Mouse (Mus musculus): ENCODE data around the gene Jtb. TPM values are rescaled to one million over a fixed set of nuclear protein-coding genes. Genes with fewer than 3 reads are reported as not detected.

The Jtb gene
- polyA plus RNA-seq, 1 experiment from 2014 or later, result 112 TPM

- 91% methylated on average over 9 of the region's 9 CpGs for WGBS
- H3K4me1 ChIP-seq (ENCODE audit: control insufficient read depth, insufficient read depth, low read length), result no peaks in the 10 kb centered on the region
- peaks cover 15% of the 10 kb centered on the region for H3K36me3 ChIP-seq (ENCODE audit: control insufficient read depth, insufficient read depth, low read length)
- H3K4me2 ChIP-seq, result no peak overlapping the region
- H3K27me3 ChIP-seq (ENCODE audit: control insufficient read depth, insufficient read depth, low read length), result no peaks in the 10 kb centered on the region
- H3K4me3 ChIP-seq (ENCODE audit: low read depth, low read length), result no peak overlapping the region
- no peaks in the 10 kb centered on the region for H3K9me3 ChIP-seq (ENCODE audit: control insufficient read depth, low read length)
- H3K27ac ChIP-seq (ENCODE audit: low read depth, low read length), result no peak overlapping the region
- ATAC-seq (ENCODE audit: low FRiP score) (no peak), DNase-seq (ENCODE audit: low spot score, missing footprints) (no peak)
- H3K9ac ChIP-seq (ENCODE audit: low read length), result no peak overlapping the region
Observed at GRCm38 (mm10) chr3:90277793-90278192, 46.4 kb downstream of the Jtb start.

GRCm38 (mm10) chr3:90278211-90278610 lies 46.8 kb downstream of the Jtb start:
- Histone ChIP-seq H3K9ac (ENCODE audit: low read length) (no peak overlapping the region), H3K36me3 (ENCODE audit: control insufficient read depth, insufficient read depth, low read length) (peaks cover 13% of the 10 kb centered on the region), H3K4me2 (no peak overlapping the region), H3K27ac (ENCODE audit: low read depth, low read length) (no peak overlapping the region), H3K9me3 (ENCODE audit: control insufficient read depth, low read length) (no peaks in the 10 kb centered on the region), H3K4me1 (ENCODE audit: control insufficient read depth, insufficient read depth, low read length) (no peaks in the 10 kb centered on the region), H3K27me3 (ENCODE audit: control insufficient read depth, insufficient read depth, low read length) (no peaks in the 10 kb centered on the region), H3K4me3 (ENCODE audit: low read depth, low read length) (no peak overlapping the region)
- 97% methylated on average over 10 of the region's 10 CpGs for WGBS
- no peak for DNase-seq (ENCODE audit: low spot score, missing footprints)
- no peak for ATAC-seq (ENCODE audit: low FRiP score)

GRCm38 (mm10) chr3:90279216-90279615 lies 47.8 kb downstream of the Jtb start:
- no peak overlapping the region for H3K9ac ChIP-seq (ENCODE audit: low read length)
- H3K27me3 ChIP-seq (ENCODE audit: control insufficient read depth, insufficient read depth, low read length), result no peaks in the 10 kb centered on the region
- no peak for ATAC-seq (ENCODE audit: low FRiP score)
- H3K4me1 ChIP-seq (ENCODE audit: control insufficient read depth, insufficient read depth, low read length), result no peaks in the 10 kb centered on the region
- WGBS, result 92% methylated on average over 9 of the region's 9 CpGs
- no peak overlapping the region for H3K4me2 ChIP-seq
- H3K36me3 ChIP-seq (ENCODE audit: control insufficient read depth, insufficient read depth, low read length), result peaks cover 11% of the 10 kb centered on the region
- no peak for DNase-seq (ENCODE audit: low spot score, missing footprints)
- no peaks in the 10 kb centered on the region for H3K9me3 ChIP-seq (ENCODE audit: control insufficient read depth, low read length)
- H3K4me3 ChIP-seq (ENCODE audit: low read depth, low read length), result no peak overlapping the region
- no peak overlapping the region for H3K27ac ChIP-seq (ENCODE audit: low read depth, low read length)

- WGBS, result 92% methylated on average over 7 of the region's 7 CpGs
- DNase-seq (ENCODE audit: low spot score, missing footprints), result no peak
- no peak for ATAC-seq (ENCODE audit: low FRiP score)
- peaks cover 11% of the 10 kb centered on the region for H3K36me3 ChIP-seq (ENCODE audit: control insufficient read depth, insufficient read depth, low read length)
- no peaks in the 10 kb centered on the region for H3K4me1 ChIP-seq (ENCODE audit: control insufficient read depth, insufficient read depth, low read length)
- no peak overlapping the region for H3K27ac ChIP-seq (ENCODE audit: low read depth, low read length)
- H3K4me2 ChIP-seq, result no peak overlapping the region
- H3K27me3 ChIP-seq (ENCODE audit: control insufficient read depth, insufficient read depth, low read length), result no peaks in the 10 kb centered on the region
- no peaks in the 10 kb centered on the region for H3K9me3 ChIP-seq (ENCODE audit: control insufficient read depth, low read length)
- H3K4me3 ChIP-seq (ENCODE audit: low read depth, low read length), result no peak overlapping the region
- H3K9ac ChIP-seq (ENCODE audit: low read length), result no peak overlapping the region
Observed at GRCm38 (mm10) chr3:90279743-90280142, 48.3 kb downstream of the Jtb start.

GRCm38 (mm10) chr3:90280708-90281107 lies 49.3 kb downstream of the Jtb start:
- no peaks in the 10 kb centered on the region for H3K27me3 ChIP-seq (ENCODE audit: control insufficient read depth, insufficient read depth, low read length)
- ATAC-seq (ENCODE audit: low FRiP score) (no peak), DNase-seq (ENCODE audit: low spot score, missing footprints) (no peak)
- no peaks in the 10 kb centered on the region for H3K4me1 ChIP-seq (ENCODE audit: control insufficient read depth, insufficient read depth, low read length)
- H3K9me3 ChIP-seq (ENCODE audit: control insufficient read depth, low read length), result no peaks in the 10 kb centered on the region
- no peak overlapping the region for H3K27ac ChIP-seq (ENCODE audit: low read depth, low read length)
- peaks cover 11% of the 10 kb centered on the region for H3K36me3 ChIP-seq (ENCODE audit: control insufficient read depth, insufficient read depth, low read length)
- WGBS, result 95% methylated on average over 9 of the region's 9 CpGs
- H3K4me3 ChIP-seq (ENCODE audit: low read depth, low read length), result no peak overlapping the region
- no peak overlapping the region for H3K4me2 ChIP-seq
- no peak overlapping the region for H3K9ac ChIP-seq (ENCODE audit: low read length)

GRCm38 (mm10) chr3:90284150-90284549 lies 52.8 kb downstream of the Jtb start:
- 91% methylated on average over 2 of the region's 2 CpGs for WGBS

More at GRCm38 (mm10) chr3:90284150-90284549, 52.8 kb downstream of the Jtb start:
- H3K27me3 ChIP-seq (ENCODE audit: control insufficient read depth, insufficient read depth, low read length), result no peaks in the 10 kb centered on the region
- ATAC-seq (ENCODE audit: low FRiP score) (no peak), DNase-seq (ENCODE audit: low spot score, missing footprints) (no peak)
- H3K9me3 ChIP-seq (ENCODE audit: control insufficient read depth, low read length), result no peaks in the 10 kb centered on the region
- peaks cover 4% of the 10 kb centered on the region; the same call in 1 of the 2 replicates for H3K36me3 ChIP-seq (ENCODE audit: control insufficient read depth, insufficient read depth, low read length)
- no peak overlapping the region for H3K4me3 ChIP-seq (ENCODE audit: low read depth, low read length)
- no peak overlapping the region for H3K4me2 ChIP-seq
- H3K9ac ChIP-seq (ENCODE audit: low read length), result no peak overlapping the region
- no peak overlapping the region for H3K27ac ChIP-seq (ENCODE audit: low read depth, low read length)
- H3K4me1 ChIP-seq (ENCODE audit: control insufficient read depth, insufficient read depth, low read length), result no peaks in the 10 kb centered on the region

Small RNA genes lying within 50 kb of the gene (microRNA-seq; reads per million reads assigned to microRNA genes)
- not detected for gene Mir7012

Other genes with a start within 250 kb of the Jtb start
- 173 and 176 TPM in 2 replicates for gene Hax1, start 232.8 kb upstream of the Jtb start, polyA plus RNA-seq (2014; fragmentation: Nextera tagmentation; extraction: Ambion mirVana)
- gene 4933434E20Rik, start 180.0 kb upstream of the Jtb start, polyA plus RNA-seq (2014; fragmentation: Nextera tagmentation; extraction: Ambion mirVana), result 207 and 227 TPM in 2 replicates
- 209 and 218 TPM in 2 replicates for gene Ubap2l, start 179.0 kb upstream of the Jtb start, polyA plus RNA-seq (2014; fragmentation: Nextera tagmentation; extraction: Ambion mirVana)
- 499 and 533 TPM in 2 replicates for gene Tpm3, start 158.9 kb upstream of the Jtb start, polyA plus RNA-seq (2014; fragmentation: Nextera tagmentation; extraction: Ambion mirVana)
- gene Nup210l, start 127.5 kb upstream of the Jtb start, polyA plus RNA-seq (2014; fragmentation: Nextera tagmentation; extraction: Ambion mirVana), result 0.57 and 0.60 TPM in 2 replicates
- gene Rps27, start 17.9 kb upstream of the Jtb start, polyA plus RNA-seq (2014; fragmentation: Nextera tagmentation; extraction: Ambion mirVana), result 1,063 and 1,232 TPM in 2 replicates
- 14.4 and 16.4 TPM in 2 replicates for gene Rab13, start 17.9 kb upstream of the Jtb start, polyA plus RNA-seq (2014; fragmentation: Nextera tagmentation; extraction: Ambion mirVana)
- gene Creb3l4, start 11.9 kb downstream of the Jtb start, polyA plus RNA-seq (2014; fragmentation: Nextera tagmentation; extraction: Ambion mirVana), result 3.2 and 4.3 TPM in 2 replicates
- gene Slc39a1, start 16.6 kb downstream of the Jtb start, polyA plus RNA-seq (2014; fragmentation: Nextera tagmentation; extraction: Ambion mirVana), result 58.7 and 59.4 TPM in 2 replicates
- 8.0 and 9.0 TPM in 2 replicates for gene Crtc2, start 22.6 kb downstream of the Jtb start, polyA plus RNA-seq (2014; fragmentation: Nextera tagmentation; extraction: Ambion mirVana)
- 3.8 and 4.0 TPM in 2 replicates for gene Dennd4b, start 33.6 kb downstream of the Jtb start, polyA plus RNA-seq (2014; fragmentation: Nextera tagmentation; extraction: Ambion mirVana)
- 10.4 TPM in 2 replicates for gene Gatad2b, start 61.6 kb downstream of the Jtb start, polyA plus RNA-seq (2014; fragmentation: Nextera tagmentation; extraction: Ambion mirVana)
- gene Slc27a3, start 158.3 kb downstream of the Jtb start, polyA plus RNA-seq (2014; fragmentation: Nextera tagmentation; extraction: Ambion mirVana), result 9.3 and 10.0 TPM in 2 replicates
- 34.4 and 34.7 TPM in 2 replicates for gene Ints3, start 202.0 kb downstream of the Jtb start, polyA plus RNA-seq (2014; fragmentation: Nextera tagmentation; extraction: Ambion mirVana)
- 2.4 and 2.7 TPM in 2 replicates for gene Npr1, start 234.3 kb downstream of the Jtb start, polyA plus RNA-seq (2014; fragmentation: Nextera tagmentation; extraction: Ambion mirVana)
- 338 and 369 TPM in 2 replicates for gene Ilf2, start 244.5 kb downstream of the Jtb start, polyA plus RNA-seq (2014; fragmentation: Nextera tagmentation; extraction: Ambion mirVana)